Mouse (Mus musculus): Measurements from ENCODE around the gene Klhdc7a. TPM values are rescaled to one million over a fixed set of nuclear protein-coding genes. Genes with fewer than 3 reads are reported as not detected.
"Not testable (repeated sequence)": the region's sequence is repeated elsewhere in the genome, so short reads cannot be mapped to it uniquely, and the experiment has no call there.

The Klhdc7a gene
- polyA plus RNA-seq, 1 experiment, result 0.19 TPM

- TF ChIP-seq CTCF (IDR thresholded peaks at IDR 0.05; ENCODE audit: borderline replicate concordance, insufficient read depth, low read length) (no peak), POLR2A (IDR thresholded peaks at IDR 0.05; ENCODE audit: low read depth, low read length) (no peak)
- no peaks in the 10 kb centered on the region for H3K4me1 ChIP-seq (ENCODE audit: control insufficient read depth, insufficient read depth, low read length)
- no peak overlapping the region for H3K4me3 ChIP-seq (ENCODE audit: insufficient read depth, low read length)
- no peak overlapping the region for H3K27ac ChIP-seq (ENCODE audit: insufficient read depth, low read length)
Measured at GRCm38 (mm10) chr4:139961816-139962215, 6.0 kb downstream of the Klhdc7a start.

GRCm38 (mm10) chr4:139961329-139961728 is 6.5 kb downstream of the Klhdc7a start:
- H3K4me1 ChIP-seq (ENCODE audit: control insufficient read depth, insufficient read depth, low read length); H3K27ac ChIP-seq (ENCODE audit: insufficient read depth, low read length); H3K4me3 ChIP-seq (ENCODE audit: insufficient read depth, low read length): not testable (repeated sequence)

GRCm38 (mm10) chr4:139960724-139961315 is 7.0 kb downstream of the Klhdc7a start:
- Histone ChIP-seq H3K4me3 (ENCODE audit: insufficient read depth, low read length) (no peak overlapping the region), H3K4me1 (ENCODE audit: control insufficient read depth, insufficient read depth, low read length) (no peaks in the 10 kb centered on the region), H3K27ac (ENCODE audit: insufficient read depth, low read length) (no peak overlapping the region)
- TF ChIP-seq CTCF (IDR thresholded peaks at IDR 0.05; ENCODE audit: borderline replicate concordance, insufficient read depth, low read length), result no peak
- no peak for TF ChIP-seq POLR2A (IDR thresholded peaks at IDR 0.05; ENCODE audit: low read depth, low read length)

- Histone ChIP-seq H3K4me1 (ENCODE audit: control insufficient read depth, insufficient read depth, low read length) (no peaks in the 10 kb centered on the region), H3K27ac (ENCODE audit: insufficient read depth, low read length) (no peak overlapping the region)
- TF ChIP-seq POLR2A (IDR thresholded peaks at IDR 0.05; ENCODE audit: low read depth, low read length) (no peak), CTCF (IDR thresholded peaks at IDR 0.05; ENCODE audit: borderline replicate concordance, insufficient read depth, low read length) (no peak)
Measured at GRCm38 (mm10) chr4:139960086-139960713, 7.6 kb downstream of the Klhdc7a start.

GRCm38 (mm10) chr4:139959188-139959587 is 8.6 kb downstream of the Klhdc7a start:
- TF ChIP-seq POLR2A (IDR thresholded peaks at IDR 0.05; ENCODE audit: low read depth, low read length), result no peak
- TF ChIP-seq CTCF (IDR thresholded peaks at IDR 0.05; ENCODE audit: borderline replicate concordance, insufficient read depth, low read length), result no peak
- no peak overlapping the region for H3K27ac ChIP-seq (ENCODE audit: insufficient read depth, low read length)
- H3K4me3 ChIP-seq (ENCODE audit: insufficient read depth, low read length), result no peak overlapping the region
- no peaks in the 10 kb centered on the region for H3K4me1 ChIP-seq (ENCODE audit: control insufficient read depth, insufficient read depth, low read length)

More at GRCm38 (mm10) chr4:139960086-139960713, 7.6 kb downstream of the Klhdc7a start:
- H3K4me3 ChIP-seq (ENCODE audit: insufficient read depth, low read length), result no peak overlapping the region

GRCm38 (mm10) chr4:139950876-139951485 is 16.8 kb downstream of the Klhdc7a start:
- no peak overlapping the region for H3K4me3 ChIP-seq (ENCODE audit: insufficient read depth, low read length)
- H3K4me1 ChIP-seq (ENCODE audit: control insufficient read depth, insufficient read depth, low read length), result no peaks in the 10 kb centered on the region
- no peak for TF ChIP-seq POLR2A (IDR thresholded peaks at IDR 0.05; ENCODE audit: low read depth, low read length)
- no peak for TF ChIP-seq CTCF (IDR thresholded peaks at IDR 0.05; ENCODE audit: borderline replicate concordance, insufficient read depth, low read length)
- no peak overlapping the region for H3K27ac ChIP-seq (ENCODE audit: insufficient read depth, low read length)

GRCm38 (mm10) chr4:139950431-139950848 is 17.4 kb downstream of the Klhdc7a start:
- Histone ChIP-seq H3K4me3 (ENCODE audit: insufficient read depth, low read length) (no peak overlapping the region), H3K4me1 (ENCODE audit: control insufficient read depth, insufficient read depth, low read length) (no peaks in the 10 kb centered on the region), H3K27ac (ENCODE audit: insufficient read depth, low read length) (no peak overlapping the region)
- no peak for TF ChIP-seq POLR2A (IDR thresholded peaks at IDR 0.05; ENCODE audit: low read depth, low read length)

- Histone ChIP-seq H3K4me1 (ENCODE audit: control insufficient read depth, insufficient read depth, low read length) (no peaks in the 10 kb centered on the region), H3K4me3 (ENCODE audit: insufficient read depth, low read length) (no peak overlapping the region), H3K27ac (ENCODE audit: insufficient read depth, low read length) (no peak overlapping the region)
- TF ChIP-seq CTCF (IDR thresholded peaks at IDR 0.05; ENCODE audit: borderline replicate concordance, insufficient read depth, low read length) (no peak), POLR2A (IDR thresholded peaks at IDR 0.05; ENCODE audit: low read depth, low read length) (no peak)
Measured at GRCm38 (mm10) chr4:139948591-139948990, 19.2 kb downstream of the Klhdc7a start.

- Histone ChIP-seq H3K27ac (ENCODE audit: insufficient read depth, low read length) (no peak overlapping the region), H3K4me1 (ENCODE audit: control insufficient read depth, insufficient read depth, low read length) (no peaks in the 10 kb centered on the region), H3K4me3 (ENCODE audit: insufficient read depth, low read length) (no peak overlapping the region)
- TF ChIP-seq CTCF (IDR thresholded peaks at IDR 0.05; ENCODE audit: borderline replicate concordance, insufficient read depth, low read length) (no peak), POLR2A (IDR thresholded peaks at IDR 0.05; ENCODE audit: low read depth, low read length) (no peak)
Measured at GRCm38 (mm10) chr4:139947341-139947740, 20.5 kb downstream of the Klhdc7a start.

GRCm38 (mm10) chr4:139941831-139942230 is 26.0 kb downstream of the Klhdc7a start:
- Histone ChIP-seq H3K27ac (ENCODE audit: insufficient read depth, low read length) (no peak overlapping the region), H3K4me1 (ENCODE audit: control insufficient read depth, insufficient read depth, low read length) (no peaks in the 10 kb centered on the region), H3K4me3 (ENCODE audit: insufficient read depth, low read length) (no peak overlapping the region)
- TF ChIP-seq CTCF (IDR thresholded peaks at IDR 0.05; ENCODE audit: borderline replicate concordance, insufficient read depth, low read length), result no peak
- TF ChIP-seq POLR2A (IDR thresholded peaks at IDR 0.05; ENCODE audit: low read depth, low read length), result no peak

All from embryonic fibroblast, embryonic 13.5 days (primary cell).